Mouse (Mus musculus) megakaryocyte, embryonic 14.5 days (primary cell): ENCODE measurements around the gene Hist3h2a.

Source experiments
- FLI1 ChIP-seq: IDR thresholded peaks from 2 replicates; pipeline ENCODE4 v1.6.1; 2012; ENCODE audit warnings: low read length, inconsistent platforms, mixed read lengths
- GATA1 ChIP-seq: IDR thresholded peaks from 3 replicates; pipeline ENCODE4 v1.6.1; 2012; ENCODE audit warnings: mixed read lengths, low read length, inconsistent platforms, borderline replicate concordance

DNA sequence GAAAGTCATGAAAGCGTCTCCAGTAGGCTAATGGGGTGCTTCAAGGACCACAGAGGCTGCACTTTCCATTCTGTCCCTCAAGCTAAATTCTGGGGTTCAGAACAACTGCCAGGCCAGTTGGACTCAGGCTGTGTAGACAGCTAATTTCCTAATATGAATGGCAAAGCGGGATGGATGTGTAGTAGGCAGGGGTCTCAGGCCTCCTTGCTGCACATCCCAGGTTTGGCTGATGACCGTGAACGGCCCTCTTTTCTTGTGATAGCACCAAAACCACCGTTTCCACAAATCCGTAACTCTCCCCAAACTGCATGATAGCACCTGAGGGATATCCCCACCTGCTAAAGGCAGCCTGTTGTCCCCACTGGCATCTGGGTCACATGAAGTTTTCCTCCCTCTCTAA is 4.1 kb downstream of the Hist3h2a start:
- no peak for TF ChIP-seq GATA1
- no peak for TF ChIP-seq FLI1
